Mouse (Mus musculus) embryonic fibroblast, embryonic 13.5 days (primary cell): ENCODE results near the gene Ash1l. TPM values are rescaled to one million over a fixed set of nuclear protein-coding genes. Genes with fewer than 3 reads are reported as not detected.
A peak's percentile ranks its signal among the peaks of the same experiment; 100 is the strongest.

ENCODE experiments used
- H3K27ac ChIP-seq: 2 replicates; pipeline ENCODE4 v1.5.1; 2012; ENCODE audit warnings: low read length, control low read depth, inconsistent platforms; ENCODE audit not compliant: insufficient read depth
- H3K4me1 ChIP-seq: 2 replicates; pipeline ENCODE4 v1.6.1; 2011; ENCODE audit warnings: low read length; ENCODE audit not compliant: control insufficient read depth, insufficient read depth
- H3K4me3 ChIP-seq: 2 replicates; pipeline ENCODE4 v1.5.1; 2011; ENCODE audit warnings: mild to moderate bottlenecking, control low read depth, low read length; ENCODE audit not compliant: insufficient read depth
- CTCF ChIP-seq: IDR thresholded peaks from 2 replicates; pipeline ENCODE4 v1.5.1; 2011; ENCODE audit warnings: mild to moderate bottlenecking, control low read depth, low read length, moderate library complexity, borderline replicate concordance; ENCODE audit not compliant: insufficient read depth
- POLR2A ChIP-seq: IDR thresholded peaks from 2 replicates; pipeline ENCODE4 v1.6.1; 2011; ENCODE audit warnings: low read depth, mild to moderate bottlenecking, control low read depth, low read length, moderate library complexity
- polyA plus RNA-seq: library from polyadenylated mRNA; stranded (reverse); fragments of >200 nt; gene quantifications from 2 replicates; pipeline ENCODE4 v1.2.4, GENCODE M21; 2011; ENCODE audit warnings: low read depth; ENCODE audit not compliant: missing spikeins, insufficient read length

Gene Ash1l
- polyA plus RNA-seq, 1 experiment = 50.1 TPM

DNA sequence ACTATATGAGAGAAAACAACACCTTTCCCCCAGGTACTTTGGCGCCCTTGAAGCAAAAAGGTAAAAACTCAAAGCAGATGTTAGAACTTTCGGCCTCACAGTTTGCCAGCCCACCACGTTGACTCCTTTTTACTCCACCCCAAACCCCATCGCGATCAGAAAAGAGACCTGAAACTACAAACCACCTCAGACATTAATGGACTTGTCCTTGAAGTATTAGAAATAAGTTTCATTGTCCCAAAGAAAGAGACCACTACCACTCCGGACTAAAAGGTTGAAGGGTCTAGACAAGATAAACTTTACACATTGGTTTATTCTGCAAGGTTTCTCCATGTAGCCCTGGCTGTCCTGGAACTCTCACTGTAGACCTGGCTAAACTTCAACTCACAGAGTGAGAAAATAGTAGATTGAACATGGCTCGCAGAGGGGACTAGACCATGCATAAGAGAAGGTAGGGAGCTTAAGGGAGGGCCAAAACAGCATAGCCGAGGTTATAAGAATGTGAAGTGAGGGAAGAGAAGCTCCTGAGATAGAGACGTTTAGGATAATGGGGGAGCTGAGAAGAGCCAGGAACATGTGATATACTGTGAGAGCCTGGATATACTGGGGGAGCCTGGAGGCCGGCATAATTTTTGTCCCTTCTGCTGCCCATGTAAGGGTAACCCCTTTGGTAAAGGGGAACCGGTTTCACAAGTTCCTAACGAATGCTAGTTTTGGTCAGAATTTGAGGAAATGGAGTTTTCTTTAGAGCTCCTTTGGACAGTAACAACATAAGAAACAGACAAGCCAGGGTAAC is 152.3 kb downstream of the Ash1l start:
- H3K27ac ChIP-seq = peak overlapping the region; percentile 74
- no peak for TF ChIP-seq CTCF
- no peak for TF ChIP-seq POLR2A
- H3K4me1 ChIP-seq = 0 out of 2 replicates have a peak, but pooled peaks cover 4% of the 10 kb centered on the region
- H3K4me3 ChIP-seq = no peak overlapping the region

DNA sequence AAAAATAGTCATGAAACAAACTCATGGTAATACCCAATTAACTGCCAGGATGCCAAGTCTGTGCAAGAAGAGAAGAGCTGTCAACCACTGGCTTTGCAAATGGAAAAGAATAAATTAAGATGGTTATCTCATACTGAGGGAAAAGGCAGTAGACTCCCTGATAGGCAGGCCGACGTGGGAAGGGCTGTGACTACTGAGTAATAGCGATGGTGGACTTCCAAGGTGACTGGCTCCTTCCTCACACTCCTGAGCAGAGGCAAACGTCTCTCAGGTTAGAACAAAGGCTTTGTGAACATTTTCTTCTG is 152.8 kb downstream of the Ash1l start:
- Histone ChIP-seq H3K4me3 (no peak overlapping the region), H3K27ac (no peak overlapping the region), H3K4me1 (0 out of 2 replicates have a peak, but pooled peaks cover 2% of the 10 kb centered on the region)
- TF ChIP-seq POLR2A (no peak), CTCF (no peak)

DNA sequence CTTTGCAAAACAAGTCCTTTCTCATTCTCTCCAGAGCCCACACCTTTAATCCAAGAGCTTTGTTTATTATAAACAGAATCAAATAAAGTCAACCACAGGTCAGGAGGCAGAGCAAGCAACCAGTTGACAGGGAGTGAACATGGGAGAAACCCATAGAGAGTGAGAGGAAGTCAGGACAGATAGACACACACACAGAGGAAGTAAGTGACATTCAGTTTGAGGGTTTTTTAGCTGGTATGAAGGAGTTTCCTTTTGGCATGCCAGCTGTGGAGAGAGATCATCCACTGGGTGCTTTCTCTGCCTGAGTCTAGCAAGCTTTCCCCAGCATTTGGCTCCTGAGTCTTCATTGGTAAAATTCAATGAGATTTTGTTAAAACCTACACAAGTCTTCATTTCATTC is 156.5 kb downstream of the Ash1l start:
- TF ChIP-seq CTCF (no peak), POLR2A (no peak)
- Histone ChIP-seq H3K4me1 (no peaks in the 10 kb centered on the region), H3K27ac (no peak overlapping the region), H3K4me3 (no peak overlapping the region)

- Histone ChIP-seq H3K4me1 (no peaks in the 10 kb centered on the region), H3K4me3 (no peak overlapping the region), H3K27ac (no peak overlapping the region)
- no peak for TF ChIP-seq CTCF
- TF ChIP-seq POLR2A = no peak
Measured at GRCm38 (mm10) chr3:89107545-89107944, 157.1 kb downstream of the Ash1l start.

DNA sequence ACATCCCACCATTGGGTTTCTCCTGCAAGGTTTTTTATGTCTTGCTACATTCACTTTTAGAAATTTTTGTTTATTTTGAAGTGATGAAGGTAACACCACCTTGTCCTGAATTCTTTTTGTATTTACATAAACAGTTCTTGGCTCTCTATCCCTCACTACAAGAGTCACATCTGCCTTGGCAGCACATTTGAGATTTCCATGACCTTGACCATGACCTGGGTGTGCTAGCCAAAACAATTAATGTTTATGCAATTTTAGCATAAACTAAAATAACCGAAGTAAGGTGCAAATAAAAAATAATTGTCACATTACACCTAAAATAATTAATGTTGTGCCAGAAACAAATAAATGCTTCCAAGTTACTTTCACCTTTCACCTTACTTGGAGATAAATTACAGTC is 157.7 kb downstream of the Ash1l start:
- Histone ChIP-seq H3K27ac (no peak overlapping the region), H3K4me1 (no peaks in the 10 kb centered on the region), H3K4me3 (no peak overlapping the region)
- no peak for TF ChIP-seq POLR2A
- TF ChIP-seq CTCF = no peak

DNA sequence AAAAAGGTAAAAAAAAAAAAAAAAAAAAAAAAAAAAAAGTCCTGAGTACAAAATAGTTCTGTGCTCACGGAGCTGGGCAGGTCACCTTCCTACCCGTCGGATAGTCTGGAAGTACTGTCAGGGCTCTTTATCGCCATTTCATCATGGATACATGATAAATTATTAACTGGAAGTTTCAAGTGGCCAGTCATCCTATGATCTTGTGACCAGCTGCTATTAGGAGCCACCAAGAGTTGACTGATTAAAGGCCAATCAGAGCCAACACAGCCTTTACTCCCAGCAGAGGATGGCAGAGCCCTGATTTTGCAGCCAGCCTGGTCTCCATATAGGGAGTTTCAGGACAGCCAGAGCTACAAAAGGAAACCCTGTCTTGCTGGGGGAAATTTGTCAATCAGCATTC is 162.6 kb downstream of the Ash1l start:
- H3K4me1 ChIP-seq = no peaks in the 10 kb centered on the region
- H3K4me3 ChIP-seq = no peak overlapping the region
- H3K27ac ChIP-seq = no peak overlapping the region
- TF ChIP-seq POLR2A (no peak), CTCF (no peak)

- TF ChIP-seq CTCF = no peak
- TF ChIP-seq POLR2A = no peak
- no peak overlapping the region for H3K4me3 ChIP-seq
- H3K27ac ChIP-seq = no peak overlapping the region
- H3K4me1 ChIP-seq = no peaks in the 10 kb centered on the region
Measured at GRCm38 (mm10) chr3:89115522-89115921, 165.1 kb downstream of the Ash1l start.

GRCm38 (mm10) chr3:89123313-89123712 is 172.9 kb downstream of the Ash1l start:
- Histone ChIP-seq H3K4me1 (peaks cover 9% of the 10 kb centered on the region; the same call in 1 of the 2 replicates), H3K27ac (peak overlapping the region; percentile 34; the same call in 1 of the 2 replicates), H3K4me3 (no peak overlapping the region)
- TF ChIP-seq CTCF (no peak), POLR2A (no peak)

DNA sequence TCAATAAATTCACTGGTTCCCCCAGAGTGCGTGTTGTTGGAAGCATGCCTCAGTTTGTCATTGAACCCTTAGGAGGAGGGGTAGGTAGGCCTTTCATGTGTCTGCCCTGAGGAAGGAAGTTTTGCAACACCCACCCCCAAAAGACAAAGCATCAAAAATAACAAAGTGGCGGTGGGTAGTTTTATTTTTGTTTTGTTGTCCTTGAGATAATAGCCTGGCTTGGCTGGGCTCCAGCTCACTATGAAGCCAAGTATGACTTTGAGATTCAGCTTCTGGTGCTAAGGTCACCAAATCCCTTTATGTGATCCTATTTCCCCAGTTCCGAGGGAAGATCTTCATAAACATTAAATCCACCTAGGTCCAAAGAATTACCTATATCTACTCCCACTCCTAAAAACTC is 173.8 kb downstream of the Ash1l start:
- TF ChIP-seq POLR2A (no peak), CTCF (no peak)
- Histone ChIP-seq H3K27ac (no peak overlapping the region), H3K4me3 (no peak overlapping the region), H3K4me1 (peaks cover 9% of the 10 kb centered on the region; the same call in 1 of the 2 replicates)

- TF ChIP-seq CTCF (no peak), POLR2A (no peak)
- Histone ChIP-seq H3K4me3 (no peak overlapping the region), H3K27ac (no peak overlapping the region), H3K4me1 (peaks cover 9% of the 10 kb centered on the region; the same call in 1 of the 2 replicates)
Measured at GRCm38 (mm10) chr3:89125981-89126380, 175.6 kb downstream of the Ash1l start.

Other genes with a start within 250 kb of the Ash1l start
- gene Rit1, start 233.8 kb upstream of the Ash1l start, polyA plus RNA-seq = 52.1 and 57.8 TPM in 2 replicates
- gene Syt11, start 175.5 kb upstream of the Ash1l start, polyA plus RNA-seq = 18.9 and 29.2 TPM in 2 replicates
- 28.2 and 34.8 TPM in 2 replicates for gene Gon4l, start 115.4 kb upstream of the Ash1l start, polyA plus RNA-seq
- gene Msto1, start 36.6 kb upstream of the Ash1l start, polyA plus RNA-seq = 21.5 and 27.5 TPM in 2 replicates
- gene Dap3, start 559 bp downstream of the Ash1l start, polyA plus RNA-seq = 111 and 136 TPM in 2 replicates
- 15.4 and 17.8 TPM in 2 replicates for gene Rusc1, start 142.7 kb downstream of the Ash1l start, polyA plus RNA-seq
- not detected in 2 replicates for gene Gm43738, start 150.5 kb downstream of the Ash1l start, polyA plus RNA-seq
- gene Fdps, start 151.3 kb downstream of the Ash1l start, polyA plus RNA-seq = 145 and 176 TPM in 2 replicates
- gene Pklr, start 185.5 kb downstream of the Ash1l start, polyA plus RNA-seq = not detected in 2 replicates
- gene Hcn3, start 209.6 kb downstream of the Ash1l start, polyA plus RNA-seq = 0.32 and 1.0 TPM in 2 replicates
- gene Clk2, start 214.2 kb downstream of the Ash1l start, polyA plus RNA-seq = 45.3 and 57.5 TPM in 2 replicates
- 75.7 and 91.2 TPM in 2 replicates for gene Scamp3, start 226.9 kb downstream of the Ash1l start, polyA plus RNA-seq
- 46.9 and 49.5 TPM in 2 replicates for gene Fam189b, start 232.5 kb downstream of the Ash1l start, polyA plus RNA-seq